Mouse (Mus musculus) brown adipose tissue, adult 24 weeks (tissue): ENCODE results near the gene Alg2. TPM values are rescaled to one million over a fixed set of nuclear protein-coding genes. Genes with fewer than 3 reads are reported as not detected.

Source experiments
- H3K27ac ChIP-seq: fragments of 200-500 bp; replicated peaks from 2 replicates; pipeline ENCODE4 v1.5.1; 2012; ENCODE audit warnings: low read depth, mild to moderate bottlenecking, low read length
- H3K4me1 ChIP-seq: fragments of 200-500 bp; 2 replicates; pipeline ENCODE4 v1.6.1; 2012; ENCODE audit warnings: low read length, mixed read lengths; ENCODE audit not compliant: control insufficient read depth, insufficient read depth, insufficient read length
- H3K4me3 ChIP-seq: fragments of 200-500 bp; 2 replicates; pipeline ENCODE4 v1.5.1; 2012; ENCODE audit warnings: low read depth, mild to moderate bottlenecking, low read length, moderate library complexity; ENCODE audit not compliant: insufficient read depth
- polyA plus RNA-seq: library from polyadenylated mRNA; stranded (reverse); fragments of >200 nt; gene quantifications from 2 replicates; pipeline ENCODE4 v1.2.4, GENCODE M21; 2012; ENCODE audit not compliant: missing spikeins, insufficient read depth, insufficient read length

The Alg2 gene
- polyA plus RNA-seq, 1 experiment, result 10.3 TPM

GRCm38 (mm10) chr4:47435131-47435530 lies 39.0 kb downstream of the Alg2 start:
- Histone ChIP-seq H3K27ac (no peak overlapping the region), H3K4me3 (no peak overlapping the region), H3K4me1 (no peaks in the 10 kb centered on the region)

DNA sequence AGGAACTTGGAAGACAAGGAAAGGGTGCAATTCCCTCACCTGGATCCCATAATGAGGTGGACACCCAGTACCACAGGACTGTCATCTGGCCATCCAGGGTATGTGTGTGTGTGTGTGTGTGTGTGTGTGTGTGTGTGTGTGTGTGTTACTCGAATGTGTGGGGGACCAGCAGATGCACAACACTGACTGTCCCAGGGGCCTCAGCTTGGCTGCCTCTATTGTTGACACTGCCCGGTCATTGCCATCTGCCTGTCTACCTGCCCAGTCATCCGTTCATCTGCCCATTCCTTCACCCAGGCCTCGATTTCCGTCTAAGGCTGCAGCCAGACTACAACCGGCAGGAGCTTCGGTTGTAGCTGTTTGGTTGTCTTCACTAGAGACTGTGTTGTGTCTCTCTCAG lies 41.4 kb downstream of the Alg2 start:
- no peaks in the 10 kb centered on the region for H3K4me1 ChIP-seq
- H3K4me3 ChIP-seq, result no peak overlapping the region
- no peak overlapping the region for H3K27ac ChIP-seq

DNA sequence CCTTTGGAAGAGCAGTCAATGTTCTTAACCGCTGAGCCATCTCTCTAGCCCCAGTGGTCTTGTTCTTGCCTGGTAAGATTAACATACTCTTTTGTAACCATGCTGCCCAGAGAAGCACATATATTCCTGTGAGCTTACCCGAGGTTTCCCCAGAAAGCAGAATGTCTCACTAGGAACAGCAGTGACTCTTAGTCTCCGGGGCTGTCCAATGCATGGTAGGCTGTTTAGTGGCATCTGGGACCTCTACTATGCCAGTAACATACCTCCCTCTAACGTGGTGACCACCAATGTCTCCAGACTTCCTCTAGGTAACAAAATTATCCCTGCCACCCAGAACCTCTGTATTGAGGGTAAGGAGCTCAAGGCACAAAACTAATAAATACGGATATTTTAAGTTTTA lies 43.1 kb downstream of the Alg2 start:
- no peak overlapping the region for H3K4me3 ChIP-seq
- H3K27ac ChIP-seq, result no peak overlapping the region
- H3K4me1 ChIP-seq, result no peaks in the 10 kb centered on the region

DNA sequence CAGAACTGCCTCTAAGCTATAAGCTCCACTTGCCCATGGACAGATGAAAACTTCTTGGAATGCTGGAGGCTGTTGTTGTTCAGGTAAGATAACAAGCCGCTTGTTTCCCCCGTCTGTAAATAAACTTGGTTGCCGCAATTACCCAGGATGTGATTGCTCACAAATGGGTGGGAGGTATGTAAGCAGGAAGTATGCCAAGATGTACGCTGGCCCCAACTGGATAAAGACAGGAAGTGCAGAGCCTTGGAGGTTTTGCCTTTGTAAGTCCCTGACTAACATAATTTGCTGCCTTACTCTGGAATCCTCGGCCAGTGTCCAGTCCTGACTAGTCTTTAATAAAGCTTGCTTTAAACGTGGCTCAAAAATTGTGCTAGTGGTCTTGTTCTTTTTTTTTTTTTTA lies 43.6 kb downstream of the Alg2 start:
- Histone ChIP-seq H3K4me3 (no peak overlapping the region), H3K4me1 (no peaks in the 10 kb centered on the region), H3K27ac (no peak overlapping the region)

DNA sequence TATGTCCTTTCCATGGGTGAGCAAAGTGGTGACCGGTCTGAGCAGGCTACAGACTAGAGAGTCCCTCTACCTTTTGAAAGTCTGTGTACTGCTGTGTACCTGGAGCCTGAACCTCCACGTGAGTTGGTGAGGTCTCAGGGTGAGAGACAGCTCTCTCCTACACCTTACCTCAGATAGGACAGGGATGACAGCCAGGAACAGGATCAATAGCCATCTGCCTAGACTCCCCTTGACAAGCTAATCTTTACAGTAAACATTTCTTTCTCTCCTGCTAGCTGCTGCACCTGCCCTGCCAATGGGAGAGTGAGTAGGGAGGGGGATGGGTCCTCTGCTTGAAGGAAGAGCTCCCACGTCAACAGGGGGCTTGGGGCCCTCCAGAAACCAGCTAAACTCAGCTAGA lies 46.5 kb downstream of the Alg2 start:
- H3K4me3 ChIP-seq, result no peak overlapping the region

DNA sequence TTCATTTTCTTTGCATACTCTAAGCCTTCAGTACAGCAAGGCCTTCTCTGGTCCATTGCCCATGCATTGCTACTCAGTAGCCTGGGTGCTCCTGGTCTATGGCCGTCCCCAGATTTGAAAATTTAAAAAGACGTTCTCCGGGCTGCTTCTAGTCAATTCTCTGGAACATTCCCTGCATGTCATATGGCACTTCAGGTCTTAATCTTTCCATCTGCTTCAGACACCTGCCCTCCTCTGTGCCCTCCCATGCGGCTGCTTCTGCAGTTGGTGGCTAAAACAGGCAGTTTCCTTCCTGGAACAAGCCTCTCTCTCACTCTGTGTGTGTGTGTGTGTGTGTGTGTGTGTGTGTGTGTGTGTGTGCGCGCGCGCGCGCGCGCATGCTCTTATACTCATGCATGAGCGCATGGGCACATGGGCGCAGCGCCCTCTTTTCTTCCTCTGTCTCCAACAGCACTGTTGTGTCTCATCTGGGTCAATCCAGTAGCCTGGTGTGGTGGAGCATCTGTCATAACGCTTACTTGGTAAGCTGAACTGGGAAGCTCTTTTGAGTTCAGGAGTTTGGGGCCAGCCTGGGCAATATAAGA lies 48.8 kb downstream of the Alg2 start:
- Histone ChIP-seq H3K27ac (no peak overlapping the region), H3K4me3 (no peak overlapping the region), H3K4me1 (no peaks in the 10 kb centered on the region)

More for the DNA sequence above, 46.5 kb downstream of the Alg2 start:
- Histone ChIP-seq H3K27ac (no peak overlapping the region), H3K4me1 (no peaks in the 10 kb centered on the region)

- no peak overlapping the region for H3K27ac ChIP-seq
- no peak overlapping the region for H3K4me3 ChIP-seq
- H3K4me1 ChIP-seq, result no peaks in the 10 kb centered on the region
Observed at GRCm38 (mm10) chr4:47424376-47424775, 49.8 kb downstream of the Alg2 start.

GRCm38 (mm10) chr4:47422946-47423345 lies 51.2 kb downstream of the Alg2 start:
- Histone ChIP-seq H3K4me3 (no peak overlapping the region), H3K4me1 (no peaks in the 10 kb centered on the region), H3K27ac (no peak overlapping the region)

- Histone ChIP-seq H3K4me1 (no peaks in the 10 kb centered on the region), H3K27ac (no peak overlapping the region), H3K4me3 (no peak overlapping the region)
Observed at GRCm38 (mm10) chr4:47422194-47422593, 51.9 kb downstream of the Alg2 start.

DNA sequence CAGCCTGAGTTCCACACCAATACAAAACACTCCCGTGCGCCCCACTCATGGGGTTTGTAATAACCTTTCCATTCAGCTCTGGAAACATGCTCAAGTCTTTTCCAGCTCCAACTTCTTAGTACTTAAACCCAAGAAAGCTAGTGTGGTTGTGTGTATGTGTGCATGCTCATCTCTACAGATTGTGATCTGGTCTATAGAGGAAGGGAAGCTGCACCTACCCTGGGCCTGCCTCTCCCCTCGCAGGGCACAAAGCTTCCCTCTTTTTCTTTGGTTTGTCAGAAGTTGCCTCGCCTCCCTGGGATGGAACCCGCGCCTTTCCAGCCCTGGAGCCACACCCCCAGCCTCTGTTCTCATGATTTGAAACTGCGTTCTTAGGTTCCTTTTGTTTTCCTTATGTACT lies 53.9 kb downstream of the Alg2 start:
- Histone ChIP-seq H3K4me1 (no peaks in the 10 kb centered on the region), H3K4me3 (no peak overlapping the region), H3K27ac (no peak overlapping the region)

GRCm38 (mm10) chr4:47419268-47419973 lies 54.7 kb downstream of the Alg2 start:
- Histone ChIP-seq H3K27ac (no peak overlapping the region), H3K4me3 (no peak overlapping the region)

GRCm38 (mm10) chr4:47417871-47418270 lies 56.3 kb downstream of the Alg2 start:
- no peak overlapping the region for H3K27ac ChIP-seq
- no peak overlapping the region for H3K4me3 ChIP-seq
- H3K4me1 ChIP-seq, result no peaks in the 10 kb centered on the region

More at GRCm38 (mm10) chr4:47419268-47419973, 54.7 kb downstream of the Alg2 start:
- H3K4me1 ChIP-seq, result no peaks in the 10 kb centered on the region

Other genes with a start within 250 kb of the Alg2 start
- gene Tgfbr1, start 121.1 kb downstream of the Alg2 start, polyA plus RNA-seq, result 6.8 and 7.9 TPM in 2 replicates
- 116 and 152 TPM in 2 replicates for gene Sec61b, start 325 bp upstream of the Alg2 start, polyA plus RNA-seq